ENCODE assay signal across 25 mouse cellular contexts in the genomic region with DNA sequence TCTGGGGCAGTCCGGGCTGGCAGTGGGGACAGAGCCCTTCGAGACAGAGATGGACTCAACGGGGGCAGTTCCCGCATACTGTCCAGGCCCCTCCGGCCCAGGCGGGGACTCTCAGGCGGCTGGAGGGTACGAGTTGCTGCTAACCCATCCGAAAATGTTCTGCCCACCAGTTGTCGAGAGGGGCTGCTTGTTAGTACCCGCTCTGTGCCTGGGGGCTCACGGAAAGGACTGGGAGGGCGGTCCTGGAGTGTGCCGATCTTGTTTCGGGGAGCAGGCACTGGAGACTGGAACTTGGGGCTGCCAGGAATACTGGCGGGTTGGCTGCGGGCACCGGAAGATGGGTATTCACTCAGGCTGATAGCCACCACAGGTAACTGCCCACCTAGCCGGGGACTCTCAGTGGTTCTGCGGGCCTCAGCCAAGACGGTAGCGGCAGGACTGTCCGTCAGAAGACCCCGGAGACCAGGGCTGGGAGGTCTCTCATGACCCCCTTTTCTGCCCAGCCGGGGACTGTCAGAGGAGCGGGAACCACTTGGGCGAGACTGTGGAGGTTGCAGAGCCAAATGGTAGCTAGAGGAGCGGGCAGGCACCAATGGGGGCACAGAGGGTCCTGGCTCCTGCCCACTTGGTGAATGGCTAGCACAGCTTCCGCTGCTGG. TPM values are rescaled to one million over a fixed set of nuclear protein-coding genes. Genes with fewer than 3 reads are reported as not detected.
"Had no signal": no experiment of that assay in that cellular context is flagged by ENCODE, and none has a peak within 500 bp of the region (broad histone marks: within the 10 kb centered on the region; RNA-seq: fewer than 3 reads in every experiment).

No protein-coding gene starts in this region.

- H3K4me3 ChIP-seq: lung, embryonic 15.5 days; megakaryocyte, embryonic 14.5 days; midbrain, embryonic 13.5 days; midbrain, embryonic 15.5 days; neural tube, embryonic 13.5 days; neural tube, embryonic 15.5 days had no signal

- H3K27ac ChIP-seq: lung, embryonic 15.5 days; macrophage; midbrain, embryonic 13.5 days; midbrain, embryonic 15.5 days; neural tube, embryonic 13.5 days; neural tube, embryonic 15.5 days had no signal

- H3K9ac ChIP-seq: liver, postnatal 0 days; lung, embryonic 15.5 days; midbrain, embryonic 13.5 days; midbrain, embryonic 15.5 days; neural tube, embryonic 13.5 days; neural tube, embryonic 15.5 days had no signal

- ATAC-seq: liver, postnatal 0 days; lung, postnatal 0 days; midbrain, embryonic 13.5 days; midbrain, embryonic 15.5 days had no signal

- H3K4me2 ChIP-seq: lung, embryonic 15.5 days; midbrain, embryonic 11.5 days; midbrain, embryonic 13.5 days; midbrain, embryonic 15.5 days; neural tube, embryonic 13.5 days; neural tube, embryonic 15.5 days had no signal

- DNase-seq: liver, postnatal 0 days; lung, adult 2 months; lung, postnatal 14 days; lung, postnatal 36 days; right cerebral cortex, postnatal 25 days; right cerebral cortex, postnatal 4 days; spleen, adult 18-20 months; thymus, adult 18-20 months; thymus, postnatal 14 days; thymus, postnatal 36 days had no signal

- H3K27me3 ChIP-seq: lung, embryonic 15.5 days; midbrain, embryonic 13.5 days; midbrain, embryonic 15.5 days; neural tube, embryonic 13.5 days; neural tube, embryonic 15.5 days had no signal

- H3K9me3 ChIP-seq: lung, embryonic 15.5 days; megakaryocyte, embryonic 14.5 days; midbrain, embryonic 13.5 days; midbrain, embryonic 15.5 days; neural tube, embryonic 13.5 days; neural tube, embryonic 15.5 days had no signal

RNA-seq across cellular contexts. Expression of gene Treh, which starts 42.8 kb away (rescaled TPM):
- total RNA-seq: megakaryocyte progenitor cell, adult 5-6 weeks; midbrain, postnatal 0 days; monocyte, adult 5-6 weeks had no signal
- polyA plus RNA-seq: lung, adult 2 months; lung, embryonic 15.5 days; lung, postnatal 0 days; macrophage; midbrain, embryonic 11.5 days; midbrain, embryonic 13.5 days; midbrain, embryonic 15.5 days; midbrain, postnatal 0 days; neural tube, embryonic 11.5 days; neural tube, embryonic 13.5 days; neural tube, embryonic 15.5 days; stomach, embryonic 14.5 days; stomach, embryonic 16.5 days had no signal
